Mouse (Mus musculus) bone marrow, adult 2 months (tissue): ENCODE measurements around the gene Haus4.

Experiments
- CTCF ChIP-seq: fragments of 200-500 bp; IDR thresholded peaks from 2 replicates; pipeline ENCODE4 v1.5.1; 2011; ENCODE audit warnings: low read length, control low read depth; ENCODE audit not compliant: control insufficient read depth, insufficient read depth
- POLR2A ChIP-seq: fragments of 200-500 bp; IDR thresholded peaks from 2 replicates; pipeline ENCODE4 v1.6.1; 2011; ENCODE audit warnings: low read depth, mild to moderate bottlenecking, control low read depth, low read length, borderline replicate concordance; ENCODE audit not compliant: control insufficient read depth

GRCm38 (mm10) chr14:54523600-54523999 is 30.8 kb downstream of the Haus4 start:
- TF ChIP-seq CTCF = 0 out of 2 replicates have a peak, but pooled peaks have one; percentile 20
- TF ChIP-seq POLR2A = no peak
